Mouse (Mus musculus) lung, postnatal 0 days (tissue): ENCODE data around the gene Tbc1d10a.

Source experiments
- CTCF ChIP-seq: IDR thresholded peaks from 2 replicates; pipeline ENCODE4 v1.5.1; 2016; ENCODE audit warnings: antibody characterized with exemption, mild to moderate bottlenecking
- EP300 ChIP-seq: IDR thresholded peaks from 2 replicates; pipeline ENCODE4 v1.6.1; 2016; ENCODE audit warnings: antibody characterized with exemption, mild to moderate bottlenecking, control low read depth

- no peak for TF ChIP-seq EP300
- no peak for TF ChIP-seq CTCF
Observed at GRCm38 (mm10) chr11:4215061-4215460, 28.5 kb downstream of the Tbc1d10a start.
